Mouse (Mus musculus) stomach, postnatal 0 days (tissue): Measurements from ENCODE around the gene Egfl7. TPM values are rescaled to one million over a fixed set of nuclear protein-coding genes. Genes with fewer than 3 reads are reported as not detected.

Experiments used
- ATAC-seq: fragments of 200-750 bp; cut with Nextera tagmentation; 2 replicates; pipeline ENCODE4 v1.8.0; 2017; ENCODE audit not compliant: low FRiP score, low TSS enrichment
- DNase-seq: peaks from one replicate; pipeline ENCODE4 v3.0.0-alpha.2; 2016; ENCODE audit warnings: low spot score
- H3K27ac ChIP-seq: fragments of 300-500 bp; sonication (generic); replicated peaks from 2 replicates; pipeline ENCODE4 v1.5.1; 2014; ENCODE audit warnings: mild to moderate bottlenecking, control low read depth
- H3K27me3 ChIP-seq: fragments of 300-500 bp; sonication (generic); 2 replicates; pipeline ENCODE4 v1.6.1; 2014; ENCODE audit warnings: low read length; ENCODE audit not compliant: control insufficient read depth, insufficient read depth
- H3K36me3 ChIP-seq: fragments of 300-500 bp; sonication (generic); 2 replicates; pipeline ENCODE4 v1.6.1; 2014; ENCODE audit warnings: low read length, mixed read lengths; ENCODE audit not compliant: control insufficient read depth, insufficient read depth
- H3K4me1 ChIP-seq: fragments of 300-500 bp; sonication (generic); replicated peaks from 2 replicates; pipeline ENCODE4 v1.6.1; 2014; ENCODE audit warnings: antibody characterized with exemption; ENCODE audit not compliant: control insufficient read depth, insufficient read depth
- H3K4me2 ChIP-seq: fragments of 300-500 bp; sonication (generic); replicated peaks from 2 replicates; pipeline ENCODE4 v1.6.1; 2014; ENCODE audit warnings: low read depth, mild to moderate bottlenecking, control low read depth, moderate library complexity
- H3K4me3 ChIP-seq: fragments of 300-500 bp; sonication (generic); 2 replicates; pipeline ENCODE4 v1.5.1; 2014; ENCODE audit warnings: low read depth, low read length, control low read depth
- H3K9ac ChIP-seq: fragments of 300-500 bp; sonication (generic); 2 replicates; pipeline ENCODE4 v1.6.1; 2014; ENCODE audit warnings: mild to moderate bottlenecking, low read length, control low read depth, mixed read lengths
- H3K9me3 ChIP-seq: fragments of 300-500 bp; sonication (generic); 2 replicates; pipeline ENCODE4 v1.6.1; 2016; ENCODE audit warnings: low read length; ENCODE audit not compliant: control insufficient read depth
- CTCF ChIP-seq: IDR thresholded peaks from 2 replicates; pipeline ENCODE4 v1.5.1; 2016; ENCODE audit warnings: antibody characterized with exemption, low read depth, mild to moderate bottlenecking, moderate library complexity
- EP300 ChIP-seq: optimal IDR thresholded peaks from 2 replicates; pipeline ENCODE3; 2016; ENCODE audit warnings: antibody characterized with exemption
- WGBS: fragments of 180-500 bp; shearing (Covaris S2); extraction: QIAGEN DNeasy Blood & Tissue Kit; methylation state at CpG from one replicate; pipeline ENCODE4 v1.1.7; 2014; 5-methylcytosine and 5-hydroxymethylcytosine counted together
- polyA plus RNA-seq: library from polyadenylated mRNA; unstranded; fragments of >200 nt; fragmentation: Nextera tagmentation; extraction: Ambion mirVana; gene quantifications from 2 replicates; pipeline ENCODE4 v1.2.1, GENCODE M21; 2015

Gene Egfl7
- polyA plus RNA-seq, 1 experiment from 2014 or later: 49.7 TPM

- Histone ChIP-seq H3K9ac (no peak overlapping the region), H3K27me3 (no peaks in the 10 kb centered on the region), H3K4me3 (no peak overlapping the region), H3K27ac (peak overlapping the region; percentile 45; the same call in 1 of the 2 replicates), H3K9me3 (no peaks in the 10 kb centered on the region), H3K4me2 (no peak overlapping the region), H3K4me1 (no peaks in the 10 kb centered on the region), H3K36me3 (peaks cover 17% of the 10 kb centered on the region)
- 82% methylated on average over 7 of the region's 7 CpGs for WGBS
- no peak for DNase-seq
- 0 out of 2 replicates have a peak, but pooled peaks have one; percentile 1 for ATAC-seq
- TF ChIP-seq EP300: no peak
- TF ChIP-seq CTCF: no peak
Observed at GRCm38 (mm10) chr2:26594461-26594933, 14.7 kb downstream of the Egfl7 start.

GRCm38 (mm10) chr2:26594934-26595724 is 15.3 kb downstream of the Egfl7 start:
- H3K27me3 ChIP-seq: no peaks in the 10 kb centered on the region
- H3K4me1 ChIP-seq: no peaks in the 10 kb centered on the region
- TF ChIP-seq CTCF (no peak), EP300 (no peak)
- WGBS: 54% methylated on average over 6 of the region's 6 CpGs
- peak overlapping the region; percentile 45 for H3K27ac ChIP-seq
- no peak overlapping the region for H3K4me2 ChIP-seq
- H3K4me3 ChIP-seq: no peak overlapping the region
- no peaks in the 10 kb centered on the region for H3K9me3 ChIP-seq
- peak; percentile 54 for ATAC-seq
- DNase-seq: peak; percentile 72
- no peak overlapping the region for H3K9ac ChIP-seq
- H3K36me3 ChIP-seq: peaks cover 17% of the 10 kb centered on the region

DNA sequence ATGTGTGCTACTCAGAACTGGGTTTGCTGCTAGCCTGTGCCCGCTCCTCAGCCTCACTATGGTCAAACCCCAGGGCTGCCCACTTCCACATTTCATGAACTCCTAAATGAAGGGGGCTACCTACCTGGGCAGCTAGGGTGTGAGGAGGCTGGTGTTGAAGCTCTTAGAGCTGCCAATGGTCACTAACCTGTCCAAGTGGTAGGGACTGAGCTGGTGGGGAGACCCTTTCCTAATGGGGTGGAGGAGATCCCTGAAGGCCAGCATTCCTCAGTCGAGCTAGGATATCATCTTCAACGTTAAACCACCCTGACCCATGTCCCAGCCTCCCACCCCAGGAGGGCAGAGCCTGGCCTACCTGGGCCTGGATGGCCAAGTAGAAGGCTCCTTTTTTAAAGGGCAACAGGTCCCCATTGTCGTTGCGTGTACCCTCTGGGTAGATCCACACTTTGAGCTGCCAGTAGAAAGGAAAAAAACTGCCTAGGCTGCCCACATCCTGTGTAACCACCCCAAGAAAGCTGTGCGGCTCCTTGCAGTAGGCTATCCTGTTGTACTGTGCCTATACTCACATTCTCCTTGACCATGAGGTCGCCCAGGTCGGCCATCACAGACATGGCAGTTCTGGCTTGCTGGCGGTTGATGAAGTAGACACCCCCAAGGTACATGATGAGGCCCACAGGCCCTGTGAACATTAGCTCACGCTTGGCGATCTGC is 16.1 kb downstream of the Egfl7 start:
- no peak for ATAC-seq
- TF ChIP-seq CTCF (no peak), EP300 (no peak)
- Histone ChIP-seq H3K4me3 (no peak overlapping the region), H3K36me3 (peaks cover 17% of the 10 kb centered on the region), H3K9me3 (no peaks in the 10 kb centered on the region), H3K9ac (no peak overlapping the region), H3K4me2 (no peak overlapping the region), H3K4me1 (no peaks in the 10 kb centered on the region), H3K27ac (peak overlapping the region; percentile 45; the same call in 1 of the 2 replicates), H3K27me3 (no peaks in the 10 kb centered on the region)
- no peak for DNase-seq
- 79% methylated on average over 11 of the region's 11 CpGs for WGBS

GRCm38 (mm10) chr2:26596898-26597297 is 17.1 kb downstream of the Egfl7 start:
- TF ChIP-seq EP300 (no peak), CTCF (no peak)
- H3K9ac ChIP-seq: no peak overlapping the region
- no peak overlapping the region for H3K4me2 ChIP-seq
- H3K9me3 ChIP-seq: no peaks in the 10 kb centered on the region
- DNase-seq (no peak), ATAC-seq (no peak)
- H3K36me3 ChIP-seq: peaks cover 17% of the 10 kb centered on the region
- WGBS: 97% methylated on average over 3 of the region's 3 CpGs
- no peak overlapping the region for H3K27ac ChIP-seq
- H3K27me3 ChIP-seq: no peaks in the 10 kb centered on the region
- H3K4me3 ChIP-seq: no peak overlapping the region
- no peaks in the 10 kb centered on the region for H3K4me1 ChIP-seq

DNA sequence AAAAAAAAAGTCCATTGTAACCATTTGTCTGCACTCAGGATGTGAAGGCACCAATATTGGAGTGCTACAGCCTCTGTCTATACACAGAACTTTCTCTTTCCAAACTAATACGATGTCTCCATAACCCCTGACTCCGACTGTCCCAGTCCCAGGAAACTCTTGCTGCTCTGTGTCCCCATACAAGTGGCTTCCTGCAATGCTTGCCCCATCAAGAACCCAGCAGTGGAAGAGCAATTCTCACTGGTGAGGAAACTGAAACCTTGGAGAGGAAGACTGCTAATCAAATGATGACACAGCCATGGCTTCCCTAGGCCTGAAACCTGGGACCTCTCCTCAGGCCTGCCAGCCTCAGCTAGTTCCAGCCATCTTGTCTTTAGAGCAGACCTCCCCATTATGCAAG is 18.0 kb downstream of the Egfl7 start:
- no peak for TF ChIP-seq EP300
- no peak for TF ChIP-seq CTCF
- Histone ChIP-seq H3K36me3 (peaks cover 13% of the 10 kb centered on the region; the same call in 1 of the 2 replicates), H3K27me3 (no peaks in the 10 kb centered on the region), H3K4me2 (no peak overlapping the region), H3K27ac (no peak overlapping the region; the same call in 1 of the 2 replicates), H3K4me3 (no peak overlapping the region), H3K9ac (no peak overlapping the region), H3K4me1 (no peaks in the 10 kb centered on the region), H3K9me3 (no peaks in the 10 kb centered on the region)
- ATAC-seq (no peak), DNase-seq (no peak)
- WGBS: 84% methylated on average over 2 of the region's 2 CpGs

DNA sequence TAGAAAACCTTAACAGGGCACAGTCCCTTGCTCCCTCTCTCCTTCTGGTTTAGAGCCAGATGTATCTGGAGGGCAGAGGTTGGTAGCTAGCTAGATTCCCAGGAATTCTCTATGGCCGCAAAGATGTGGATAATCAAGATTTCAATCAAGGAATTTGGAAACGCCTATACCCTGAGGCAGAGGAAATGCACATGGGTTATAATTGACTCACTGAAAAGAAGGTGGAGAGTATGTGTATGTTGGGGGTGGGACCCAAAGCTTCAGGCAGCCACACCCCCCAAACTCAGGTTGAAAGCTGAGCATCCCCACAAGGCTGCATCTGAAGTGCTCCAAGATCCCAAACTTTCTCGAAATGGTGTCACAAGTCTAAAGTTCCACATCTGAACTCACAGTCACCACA is 18.6 kb downstream of the Egfl7 start:
- H3K4me1 ChIP-seq: no peaks in the 10 kb centered on the region
- 47% methylated on average over 3 of the region's 3 CpGs for WGBS
- TF ChIP-seq CTCF (no peak), EP300 (no peak)
- H3K9me3 ChIP-seq: no peaks in the 10 kb centered on the region
- no peaks in the 10 kb centered on the region for H3K27me3 ChIP-seq
- H3K27ac ChIP-seq: no peak overlapping the region
- no peak overlapping the region for H3K4me2 ChIP-seq
- no peak for DNase-seq
- no peak for ATAC-seq
- peaks cover 8% of the 10 kb centered on the region; the same call in 1 of the 2 replicates for H3K36me3 ChIP-seq
- no peak overlapping the region for H3K4me3 ChIP-seq
- no peak overlapping the region for H3K9ac ChIP-seq
